Mouse (Mus musculus): ENCODE results near the gene H2-Aa.

DNA sequence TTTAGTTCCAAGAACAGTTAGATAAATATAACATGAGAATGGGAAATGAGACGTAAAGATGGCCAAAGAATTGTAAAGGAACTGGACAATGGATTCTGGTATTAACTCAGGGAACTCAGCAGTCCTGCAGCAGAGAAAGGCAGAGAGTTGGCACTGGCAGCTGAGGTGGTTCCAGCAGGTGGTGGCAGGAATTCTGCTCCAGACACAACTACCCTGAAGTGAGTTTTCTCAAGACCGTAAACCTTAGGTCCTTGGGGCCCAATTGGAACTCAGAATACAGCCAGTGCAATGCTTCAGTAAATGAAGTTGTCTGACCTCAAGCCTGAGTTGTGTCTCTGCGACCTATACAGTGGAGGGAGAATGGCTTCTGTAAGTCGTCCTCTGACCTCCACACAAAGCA is 6.6 kb upstream of the H2-Aa start:
- TF ChIP-seq POLR2A (IDR thresholded peaks at IDR 0.05; ENCODE audit: low read depth, low read length) = no peak
- TF ChIP-seq CTCF (IDR thresholded peaks at IDR 0.05; ENCODE audit: extremely low read depth, insufficient read depth, insufficient read length, insufficient replicate concordance) = no peak

Measured in spleen, adult 2 months (tissue).